Mouse (Mus musculus) neural tube, embryonic 10.5 days (tissue): ENCODE data around the gene Tekt4.
A peak's percentile ranks its signal among the peaks of the same experiment; 100 is the strongest.

ENCODE experiments used
- DNase-seq: peaks from one replicate; pipeline ENCODE4 v3.0.0-alpha.2; 2017; ENCODE audit warnings: low spot score; ENCODE audit errors: extremely low spot score

Tekt4 gene

GRCm38 (mm10) chr17:25474330-25475077 is 20.1 kb downstream of the Tekt4 start:
- peak; percentile 65 for DNase-seq

DNA sequence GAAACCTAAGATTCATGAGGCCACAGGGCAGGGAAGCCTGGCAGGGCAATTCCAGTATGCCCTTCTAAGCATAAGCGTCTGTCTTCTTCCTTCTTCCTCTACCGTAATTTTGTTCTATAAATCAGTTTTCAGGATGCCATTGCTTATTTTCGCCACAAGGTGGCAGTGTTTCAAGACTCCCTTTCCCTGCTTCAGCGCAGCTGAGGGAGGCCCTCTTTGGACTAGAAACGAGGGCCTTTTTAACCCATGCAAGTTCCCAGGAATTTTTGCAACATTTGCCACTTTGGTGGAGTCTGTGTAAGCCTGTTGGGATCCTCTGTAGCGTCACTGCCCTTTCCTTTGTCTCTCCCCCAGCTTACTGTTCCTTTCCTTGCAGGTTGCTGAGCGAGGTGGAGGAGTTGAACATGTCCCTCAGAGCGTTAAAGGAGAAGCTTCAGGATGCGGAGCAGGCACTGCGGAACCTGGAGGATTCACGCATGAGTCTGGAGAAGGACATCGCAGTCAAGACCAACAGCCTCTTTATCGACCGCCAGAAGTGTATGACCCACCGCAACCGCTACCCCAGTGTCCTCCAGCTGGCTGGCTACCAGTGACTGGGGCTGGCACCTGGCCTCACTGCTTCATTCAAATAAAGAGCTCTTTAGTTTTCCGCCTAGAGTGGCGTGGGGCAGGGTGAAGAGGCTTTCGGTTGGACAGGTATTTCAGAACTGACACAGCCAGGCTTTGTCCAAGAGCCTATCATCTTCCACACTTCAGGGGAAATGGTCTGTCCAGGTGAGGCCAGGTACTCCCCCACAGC is 21.7 kb downstream of the Tekt4 start:
- peak; percentile 54 for DNase-seq

DNA sequence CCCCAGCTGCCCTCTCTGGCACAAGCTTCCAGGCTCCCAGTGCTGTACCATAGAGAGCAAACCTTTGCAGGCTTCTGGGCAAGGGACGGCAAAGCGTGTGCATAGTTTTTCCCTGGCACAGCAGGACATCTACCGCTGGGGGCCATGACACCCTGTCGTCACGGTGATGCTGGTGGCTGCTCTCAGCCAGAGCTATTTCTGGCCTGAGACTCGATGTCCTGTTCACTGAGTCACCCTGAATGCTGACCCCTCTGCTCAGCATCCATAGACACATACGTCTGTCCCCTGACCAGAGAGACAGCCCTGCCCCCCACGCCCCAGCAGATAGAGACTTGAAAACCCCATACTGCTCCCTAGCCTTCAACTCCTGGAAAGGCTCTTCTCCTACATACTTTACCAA is 25.7 kb downstream of the Tekt4 start:
- DNase-seq = no peak

GRCm38 (mm10) chr17:25480820-25481219 is 26.4 kb downstream of the Tekt4 start:
- DNase-seq = no peak

GRCm38 (mm10) chr17:25482092-25482491 is 27.7 kb downstream of the Tekt4 start:
- no peak for DNase-seq

- peak; percentile 40 for DNase-seq
Measured at GRCm38 (mm10) chr17:25497013-25497412, 42.6 kb downstream of the Tekt4 start, which contains the start of gene Sstr5. Gene Sstr5 (minus strand): TSS chr17:25497288.

DNA sequence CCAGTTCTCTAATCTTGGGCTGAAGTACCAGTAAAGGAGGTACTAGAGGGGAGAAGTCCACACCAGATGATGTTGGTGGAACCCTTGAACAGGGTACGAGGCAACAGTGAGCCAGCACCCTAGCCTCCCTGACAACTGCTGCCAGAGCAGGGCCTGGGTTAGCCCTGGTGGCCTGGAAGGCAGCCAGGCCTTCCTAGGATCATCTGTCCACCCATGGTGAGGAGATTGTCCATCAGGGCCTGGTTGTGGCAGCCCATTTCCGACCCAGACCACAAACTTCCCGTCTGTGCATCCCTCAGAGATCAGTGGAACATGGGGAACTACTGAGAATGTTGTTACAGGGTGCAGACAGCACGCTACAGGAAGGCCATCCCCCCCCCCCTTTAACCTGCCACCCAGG is 48.2 kb downstream of the Tekt4 start:
- DNase-seq = no peak

GRCm38 (mm10) chr17:25507799-25508198 is 53.4 kb downstream of the Tekt4 start:
- DNase-seq = peak; percentile 75

GRCm38 (mm10) chr17:25508860-25509577 is 54.6 kb downstream of the Tekt4 start:
- DNase-seq = peak; percentile 71

DNA sequence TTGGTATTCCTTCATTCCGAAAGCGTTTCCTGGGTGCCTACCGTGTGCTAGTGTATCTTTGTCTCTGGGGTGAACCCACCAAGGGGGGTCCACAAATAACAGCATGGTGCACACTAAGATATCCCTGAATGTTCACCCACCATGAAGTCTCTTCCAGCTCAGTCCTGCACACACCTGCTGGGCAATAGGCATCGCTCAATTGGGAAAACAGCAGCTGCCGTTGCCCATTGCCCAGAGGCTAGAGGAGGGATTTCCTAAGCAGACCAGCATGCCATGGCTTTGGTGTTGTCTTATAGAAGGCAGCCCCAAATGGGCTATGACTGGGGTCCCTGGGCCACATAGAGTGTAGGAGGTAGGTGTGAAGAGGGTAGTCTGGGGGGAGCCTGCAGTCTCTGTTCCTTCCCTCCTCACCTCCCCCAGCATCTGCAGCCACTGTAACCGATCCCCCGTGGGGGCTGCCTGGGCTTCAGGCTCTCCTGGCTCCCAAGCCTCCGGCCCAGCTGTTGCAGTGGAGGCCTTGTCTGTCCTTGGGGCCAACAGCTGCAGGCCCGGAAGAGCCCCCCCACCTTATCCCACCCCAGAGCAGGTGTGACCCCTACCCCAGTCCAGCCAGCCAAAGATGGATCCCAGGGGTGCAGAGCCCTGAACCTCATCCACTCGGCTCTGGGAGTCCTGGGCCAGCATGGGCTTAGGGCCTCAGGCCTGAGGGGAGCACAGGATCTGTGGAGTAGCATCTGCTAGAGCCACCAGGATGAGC is 55.8 kb downstream of the Tekt4 start:
- no peak for DNase-seq

GRCm38 (mm10) chr17:25511876-25512275 is 57.5 kb downstream of the Tekt4 start:
- no peak for DNase-seq

GRCm38 (mm10) chr17:25514055-25514454 is 59.6 kb downstream of the Tekt4 start:
- DNase-seq = no peak

- peak; percentile 15 for DNase-seq
Measured at GRCm38 (mm10) chr17:25516315-25516714, 61.9 kb downstream of the Tekt4 start.

DNA sequence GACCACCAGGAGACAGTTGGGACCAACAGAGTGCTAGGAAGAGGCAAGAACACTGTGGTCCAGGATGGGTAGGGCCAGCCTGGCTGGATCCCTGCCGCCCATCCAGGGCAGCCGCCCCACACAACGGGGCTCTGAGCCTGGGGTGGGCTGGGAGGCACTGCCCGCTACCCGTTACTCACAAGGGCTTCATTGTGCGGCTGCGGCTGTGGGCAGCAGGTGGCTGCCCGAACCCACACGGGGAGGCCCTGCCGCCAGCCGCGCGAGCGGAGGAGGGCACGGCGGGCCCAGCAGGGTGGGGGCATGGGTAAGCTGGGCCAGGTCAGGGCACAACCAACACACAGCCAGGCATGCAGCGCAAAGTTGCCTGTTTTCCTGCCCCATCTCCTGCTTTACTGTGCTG is 63.7 kb downstream of the Tekt4 start:
- no peak for DNase-seq

GRCm38 (mm10) chr17:25519511-25519910 is 65.1 kb downstream of the Tekt4 start:
- no peak for DNase-seq

DNA sequence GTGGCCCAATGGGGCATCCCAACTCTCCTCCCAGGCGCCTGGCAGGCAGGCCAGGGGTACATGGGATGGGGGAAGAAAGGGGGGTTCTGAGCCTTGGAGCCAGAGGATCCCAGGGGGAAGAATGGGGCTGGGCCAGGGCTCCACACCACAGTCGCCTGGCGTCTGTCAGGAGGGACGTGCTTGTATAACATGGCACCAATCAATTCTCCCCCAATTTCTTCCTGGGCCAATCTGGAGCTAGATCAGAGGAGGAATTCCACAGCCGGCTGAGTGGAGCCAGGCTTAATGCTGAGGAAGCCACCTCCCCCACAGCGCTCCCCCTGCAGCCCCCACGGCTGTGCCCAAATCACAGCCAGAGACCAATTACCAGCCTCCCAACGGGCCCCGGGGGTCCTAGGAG is 66.1 kb downstream of the Tekt4 start:
- DNase-seq = no peak

DNA sequence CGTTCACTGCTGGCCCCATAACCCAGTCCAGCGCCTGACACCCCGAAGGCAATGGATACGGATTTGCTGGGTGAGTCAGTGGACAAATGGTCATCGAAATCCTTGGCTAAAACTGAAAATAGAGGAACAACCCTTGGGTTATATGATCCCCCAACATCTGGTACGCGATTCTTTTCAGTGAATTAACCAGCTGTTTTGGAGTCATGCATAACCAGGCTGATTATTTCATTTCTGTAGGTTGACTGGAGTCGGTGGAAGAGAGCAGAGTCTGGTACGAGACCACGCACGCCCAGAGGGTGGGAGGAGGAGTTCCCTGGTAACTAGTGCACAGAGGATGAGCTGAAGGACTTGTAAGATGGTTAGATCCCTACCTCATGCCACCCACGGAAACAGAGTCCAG is 67.7 kb downstream of the Tekt4 start:
- DNase-seq = no peak
